Mouse (Mus musculus) testis, postnatal 14 days (tissue): ENCODE measurements around the gene Snx7.

Experiments
- DNase-seq: peaks from one replicate; pipeline ENCODE4 v3.0.0; 2021; ENCODE audit warnings: low spot score

Snx7 gene

GRCm38 (mm10) chr3:117868637-117869323, at the start of gene Snx7:
Gene Snx7, minus strand, starts transcription at chr3:117868936.
- peak; percentile 84 for DNase-seq

- no peak for DNase-seq
Observed at GRCm38 (mm10) chr3:117915420-117915819, 46.7 kb upstream of the Snx7 start.

DNA sequence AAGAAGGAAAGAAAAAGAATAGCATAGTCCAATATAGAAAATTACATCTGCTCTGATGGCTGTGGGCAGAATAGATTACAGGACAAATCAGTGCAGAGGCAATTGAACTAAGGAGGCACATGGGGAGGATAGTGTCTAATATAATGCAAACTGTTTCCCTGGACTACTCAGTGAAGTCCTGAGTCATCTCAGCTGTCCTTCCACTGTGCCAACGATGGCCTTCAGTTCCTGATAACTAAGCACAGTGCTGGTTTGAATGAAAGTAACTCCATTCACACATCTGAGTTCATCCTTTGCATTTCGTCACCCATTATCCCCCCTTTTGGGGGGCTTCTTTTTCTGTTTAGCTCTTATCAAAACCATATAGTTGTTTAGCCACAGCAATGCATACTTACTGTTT, 25.0 kb upstream of the Snx7 start:
- peak; percentile 3 for DNase-seq

DNA sequence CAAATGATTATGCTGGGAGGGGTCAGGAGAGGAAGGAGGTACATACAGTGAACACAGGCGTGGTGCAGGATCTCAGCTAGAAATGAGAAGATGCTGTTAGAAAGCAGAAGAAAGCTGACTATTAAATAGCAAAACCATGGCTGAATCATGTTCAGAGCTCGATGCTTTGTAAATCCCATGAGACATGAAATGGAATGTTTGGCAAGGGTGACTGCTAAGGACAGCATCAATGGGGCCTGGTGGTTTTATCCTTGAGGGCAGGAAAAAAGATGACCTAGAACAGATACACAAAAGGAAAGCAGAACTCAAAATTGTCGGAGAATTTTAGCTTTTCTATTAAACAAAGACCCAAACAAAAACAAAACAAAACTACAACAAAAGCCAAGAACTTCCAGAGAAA, 6.7 kb upstream of the Snx7 start:
- DNase-seq = no peak

DNA sequence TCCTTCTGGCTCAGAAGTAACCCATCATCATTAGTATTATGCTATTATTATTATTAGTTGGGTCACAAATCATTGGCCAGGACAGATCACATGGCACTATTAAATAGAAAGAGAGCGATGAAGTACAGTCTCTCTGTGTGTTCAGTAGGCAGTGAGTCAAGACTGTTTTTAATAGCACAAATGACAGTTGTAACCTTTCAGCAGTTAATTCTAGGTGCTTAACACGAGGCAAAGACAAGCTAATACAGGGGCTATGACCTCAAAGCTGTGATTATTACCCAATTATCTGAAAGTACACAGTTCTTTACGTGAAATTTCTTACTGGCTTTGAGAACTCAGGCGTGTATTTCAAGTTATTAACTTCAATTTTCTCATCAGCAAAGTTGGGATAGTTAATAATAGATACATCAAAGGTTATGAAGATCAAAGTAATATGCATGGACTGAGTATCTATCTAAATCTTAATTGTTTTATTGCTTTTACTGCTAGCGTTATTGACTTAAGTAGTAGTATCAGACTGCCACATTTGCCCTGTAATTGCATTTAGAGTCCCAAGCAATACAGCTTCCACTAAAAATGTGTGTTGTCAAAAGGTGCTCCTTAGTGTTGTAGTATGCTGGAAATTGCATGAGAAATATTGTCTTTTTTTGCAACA, 4.6 kb upstream of the Snx7 start:
- DNase-seq = no peak

- DNase-seq = peak; percentile 60
Observed at GRCm38 (mm10) chr3:117869324-117869715, 584 bp upstream of the Snx7 start.

DNA sequence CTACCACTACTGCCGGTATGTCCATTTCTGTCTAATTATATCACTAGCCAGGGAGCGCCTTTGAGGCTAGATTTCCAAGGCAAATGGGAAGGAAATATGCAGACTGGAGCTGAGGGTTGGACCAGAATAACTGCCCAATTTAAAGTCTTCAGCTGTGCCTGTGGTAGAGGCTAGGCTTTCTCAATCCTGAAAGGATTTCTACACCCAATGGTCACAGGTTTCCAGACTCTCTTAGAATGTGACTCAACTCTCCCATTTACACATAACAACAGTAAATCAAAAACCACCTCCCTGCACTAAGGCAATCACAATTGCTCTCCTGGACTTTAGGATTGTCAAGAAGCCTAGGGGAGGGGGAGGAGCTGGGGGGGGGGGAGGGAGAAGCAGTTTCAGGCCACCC, 645 bp downstream of the Snx7 start:
- no peak for DNase-seq

GRCm38 (mm10) chr3:117866696-117867407, 1.9 kb downstream of the Snx7 start:
- no peak for DNase-seq

DNA sequence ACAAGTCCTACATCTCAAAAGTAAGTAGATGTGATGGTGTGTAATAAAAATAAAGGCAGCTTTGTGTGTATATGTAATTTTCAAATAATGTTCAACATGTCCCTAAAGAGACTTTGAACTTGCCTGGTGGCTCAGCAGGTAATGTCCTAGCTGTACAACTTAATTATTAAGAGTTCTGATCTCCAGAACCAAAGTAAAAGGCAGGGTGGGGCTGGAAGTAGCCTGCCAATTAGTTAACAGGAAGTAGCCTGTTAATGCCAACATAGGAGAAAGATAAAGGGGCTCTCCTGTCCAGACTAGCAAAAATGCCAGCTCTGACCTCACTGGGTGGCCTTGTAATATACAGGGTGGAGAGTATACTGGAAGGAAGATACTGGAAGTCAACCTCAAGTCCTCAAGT, 3.1 kb downstream of the Snx7 start:
- DNase-seq = no peak

GRCm38 (mm10) chr3:117862951-117863350, 5.8 kb downstream of the Snx7 start:
- no peak for DNase-seq

DNA sequence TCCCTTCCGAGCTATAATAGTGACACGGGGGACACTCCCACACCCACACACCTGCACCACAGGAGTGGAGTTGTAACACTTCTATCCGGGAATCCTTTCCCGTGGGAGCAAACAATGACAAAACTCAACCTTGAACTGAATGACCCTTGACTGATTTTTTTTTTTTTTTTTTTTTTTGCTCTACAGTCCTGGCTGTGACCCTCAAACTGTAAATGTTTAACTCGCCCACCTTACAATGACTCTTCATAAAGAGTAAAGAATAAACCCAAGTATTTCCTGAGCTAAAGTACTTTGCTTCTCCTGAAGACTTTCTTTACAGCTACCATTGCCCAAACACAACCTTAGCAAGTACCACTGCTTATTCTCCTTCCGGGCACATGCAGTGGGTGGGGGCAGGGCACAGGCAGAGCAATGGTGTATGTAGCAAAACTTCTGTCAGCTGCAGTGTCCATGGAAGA, 6.7 kb downstream of the Snx7 start:
- DNase-seq = no peak

DNA sequence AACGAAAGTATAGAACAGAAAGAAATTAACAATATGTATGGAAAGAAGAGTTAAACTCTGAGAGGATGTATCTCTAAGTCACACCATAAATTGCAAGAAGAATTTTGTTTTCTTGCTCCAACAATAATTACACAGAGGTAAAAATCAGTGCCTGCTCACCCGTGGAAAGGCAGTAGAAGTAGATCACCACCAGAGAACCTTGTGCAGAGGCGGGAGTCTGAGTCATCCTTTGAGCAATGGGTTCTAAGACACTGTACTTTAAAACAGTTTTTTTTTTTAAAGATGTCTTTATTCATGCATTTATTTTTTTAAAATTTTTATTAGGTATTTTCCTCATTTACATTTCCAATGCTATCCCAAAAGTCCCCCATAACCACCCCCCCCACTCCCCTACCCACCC, 9.7 kb downstream of the Snx7 start:
- no peak for DNase-seq

DNA sequence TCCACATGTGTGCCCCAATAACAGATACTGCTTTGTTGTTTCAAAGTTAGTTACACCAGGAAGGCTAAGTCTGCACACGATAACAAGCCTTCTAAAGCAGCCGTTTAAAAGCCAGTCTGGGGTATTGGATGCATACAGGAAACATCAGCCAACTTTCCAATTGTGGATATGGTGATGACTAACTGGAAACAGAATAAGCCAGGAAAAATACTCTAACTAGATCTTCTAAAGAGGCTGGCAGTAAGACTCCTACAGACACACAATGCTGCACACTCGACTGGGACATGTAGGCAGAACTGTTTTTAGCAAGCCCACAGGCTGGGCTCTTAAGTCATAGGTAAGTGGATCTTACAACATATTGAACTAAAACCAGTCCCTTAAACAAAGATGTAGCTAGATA, 15.0 kb downstream of the Snx7 start:
- DNase-seq = no peak

DNA sequence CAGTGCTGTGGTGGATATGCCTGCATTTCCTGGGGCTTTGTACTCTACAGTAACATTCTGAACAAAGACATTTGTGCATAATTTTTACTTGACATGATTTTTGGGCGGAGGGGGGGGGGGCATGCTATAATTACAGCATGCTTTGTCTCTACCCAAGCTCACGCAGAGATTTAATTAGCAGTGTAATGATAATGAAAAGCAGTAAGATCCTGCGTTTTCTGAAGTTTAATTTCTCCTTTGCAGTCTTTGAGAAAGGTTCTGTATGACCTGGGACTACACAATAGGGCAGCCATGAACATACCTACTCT, 16.7 kb downstream of the Snx7 start:
- no peak for DNase-seq

DNA sequence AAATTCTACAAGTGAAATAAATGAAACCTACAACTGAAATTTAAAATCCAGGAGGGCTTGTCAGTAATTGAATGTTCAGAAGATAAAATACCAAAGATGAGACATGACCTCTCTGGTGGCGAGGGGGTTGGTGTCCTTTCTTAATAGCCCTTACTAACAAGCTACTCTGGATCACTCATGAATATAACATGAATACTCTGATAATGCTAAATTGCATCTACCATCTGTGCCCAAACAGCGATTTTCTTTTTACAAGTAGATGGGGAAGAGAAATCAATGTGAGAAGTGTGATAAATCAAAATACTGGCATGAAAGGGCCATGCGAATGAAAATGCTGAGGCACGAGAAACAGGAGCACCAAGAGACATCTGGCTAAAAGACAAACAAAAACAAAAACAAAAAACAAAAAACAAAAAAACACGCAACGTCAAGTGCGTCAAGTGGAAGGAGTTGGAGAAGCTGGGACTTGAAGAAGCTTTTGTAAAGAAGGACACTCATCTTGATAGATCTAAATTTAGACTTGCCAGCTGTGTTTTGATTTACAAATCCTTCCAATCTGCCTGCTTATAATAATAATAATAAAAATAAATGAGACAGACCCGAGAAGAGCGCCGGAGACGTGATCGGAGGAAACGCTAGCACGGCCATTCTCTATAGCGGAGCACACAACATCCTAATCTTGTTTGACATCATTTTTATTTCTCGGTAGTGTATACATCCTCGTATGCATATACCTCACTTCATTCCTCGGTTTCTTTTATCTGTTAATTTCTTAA, 17.3 kb downstream of the Snx7 start:
- no peak for DNase-seq

- DNase-seq = no peak
Observed at GRCm38 (mm10) chr3:117848866-117849265, 19.9 kb downstream of the Snx7 start.

GRCm38 (mm10) chr3:117842658-117843057, 26.1 kb downstream of the Snx7 start:
- DNase-seq = no peak

- DNase-seq = no peak
Observed at GRCm38 (mm10) chr3:117839867-117840545, 28.7 kb downstream of the Snx7 start.

- DNase-seq = no peak
Observed at GRCm38 (mm10) chr3:117838020-117838419, 30.7 kb downstream of the Snx7 start.

DNA sequence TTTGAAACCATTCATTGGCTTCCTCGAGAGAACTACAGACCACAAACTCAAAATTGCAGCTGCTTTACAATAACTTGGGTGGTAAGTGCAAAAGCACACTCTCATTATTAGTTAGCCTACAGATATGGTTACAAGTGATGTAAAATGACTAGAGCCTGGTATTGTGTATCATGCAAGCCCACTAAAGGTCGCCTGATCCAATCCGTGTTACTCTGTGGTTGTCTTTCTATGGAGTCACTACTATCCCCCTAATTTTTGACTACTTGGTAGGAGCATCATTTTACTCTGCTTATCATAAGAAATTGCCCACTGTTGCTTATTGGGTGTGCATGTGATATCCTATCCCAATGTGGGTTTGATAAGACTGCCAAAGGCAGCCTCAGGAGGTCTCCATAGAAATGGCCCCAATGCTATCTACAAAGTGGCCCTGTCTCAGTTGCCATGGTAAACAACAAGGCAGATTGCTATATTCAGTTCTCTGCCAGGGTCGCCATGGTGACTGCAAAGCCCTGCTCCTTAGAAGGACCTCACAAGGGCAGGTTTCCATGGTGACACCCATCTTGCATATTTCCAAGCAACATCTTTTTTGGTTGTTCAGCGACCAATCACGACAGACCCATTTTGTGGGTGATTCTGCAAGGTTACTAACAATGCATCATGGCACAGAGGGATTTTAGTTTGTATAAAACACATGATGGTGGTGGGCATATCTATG, 42.1 kb downstream of the Snx7 start:
- no peak for DNase-seq

DNA sequence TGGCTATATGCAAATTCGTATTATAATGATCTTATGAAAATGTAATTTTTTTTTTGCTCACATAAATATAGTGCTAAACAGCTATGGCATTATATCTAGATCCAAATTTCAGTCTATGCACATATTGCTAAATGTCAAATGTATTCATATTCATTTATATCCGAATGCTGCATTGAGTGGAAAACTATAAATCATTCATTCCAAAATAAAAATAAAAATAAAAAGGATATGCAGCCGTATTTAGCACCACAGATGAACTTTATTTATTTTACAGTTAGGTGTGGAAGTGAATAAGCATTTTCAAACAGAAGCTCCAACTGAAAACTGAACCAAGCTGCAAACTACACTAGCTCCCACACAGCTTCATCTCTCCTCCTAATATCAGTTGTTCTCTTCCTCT, 45.5 kb downstream of the Snx7 start:
- no peak for DNase-seq
